Mouse (Mus musculus) G1E (cell line): ENCODE measurements around the gene Coil.

Source experiments
- CTCF ChIP-seq: IDR thresholded peaks from 2 replicates; pipeline ENCODE4 v1.5.1; 2012; ENCODE audit warnings: low read depth, low read length, inconsistent platforms, mixed read lengths
- GATA1 ChIP-seq: IDR thresholded peaks from 2 replicates; pipeline ENCODE4 v1.6.1; 2012; ENCODE audit warnings: borderline replicate concordance, low read length, inconsistent platforms, mixed read lengths
- POLR2AphosphoS5 ChIP-seq: IDR thresholded peaks from 2 replicates; pipeline ENCODE4 v1.6.1; 2012; ENCODE audit warnings: low read depth, low read length, inconsistent platforms; ENCODE audit not compliant: insufficient replicate concordance
- TAL1 ChIP-seq: conservative IDR thresholded peaks from 2 replicates; pipeline ENCODE4 v1.6.1; 2012; ENCODE audit warnings: low read depth, low read length, inconsistent platforms, mixed read lengths

DNA sequence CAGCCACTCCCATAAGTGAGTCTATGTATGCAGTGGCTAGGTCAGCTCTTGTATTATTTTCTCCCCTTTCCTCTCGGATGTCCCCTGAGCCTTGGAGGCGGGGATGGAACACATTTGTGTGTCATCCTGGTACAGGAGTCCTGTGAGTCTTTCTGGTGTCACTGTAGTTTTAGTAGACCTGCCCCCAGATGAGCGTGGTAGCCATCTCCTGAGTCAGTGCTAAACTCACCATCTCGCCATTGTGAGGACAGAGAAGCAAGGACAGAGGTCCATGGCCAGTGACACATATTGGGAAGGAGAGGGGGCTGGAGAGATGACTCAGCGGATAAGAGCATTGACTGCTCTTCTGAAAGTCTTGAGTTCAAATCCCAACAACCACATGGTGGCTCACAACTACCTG lies 7.1 kb downstream of the Coil start:
- TF ChIP-seq CTCF: no peak
- TF ChIP-seq TAL1: no peak
- TF ChIP-seq GATA1: no peak
- no peak for TF ChIP-seq POLR2AphosphoS5
